Mouse (Mus musculus) hindbrain, embryonic 16.5 days (tissue): ENCODE measurements at regions not wholly inside any gene's neighbourhood (a gene's known extent, or its start where the extent isn't known, plus 50 kb on each side); places are given as distances from the start of the nearest gene placed in this dataset.

ENCODE experiments used
- ATAC-seq: fragments of 200-750 bp; cut with Nextera tagmentation; 2 replicates; pipeline ENCODE4 v1.8.0; 2017; ENCODE audit warnings: moderate TSS enrichment, moderate library complexity
- H3K27ac ChIP-seq: fragments of 300-500 bp; sonication (generic); 2 replicates; pipeline ENCODE4 v1.5.1; 2014; ENCODE audit warnings: low read depth, mild to moderate bottlenecking, control low read depth, low read length, moderate library complexity
- H3K27me3 ChIP-seq: fragments of 300-500 bp; sonication (generic); replicated peaks from 2 replicates; pipeline ENCODE4 v1.6.1; 2014; ENCODE audit warnings: low read length; ENCODE audit not compliant: control insufficient read depth, insufficient read depth
- H3K36me3 ChIP-seq: fragments of 300-500 bp; sonication (generic); 2 replicates; pipeline ENCODE4 v1.6.1; 2014; ENCODE audit warnings: mild to moderate bottlenecking, low read length, moderate library complexity, mixed read lengths; ENCODE audit not compliant: control insufficient read depth, insufficient read depth
- H3K4me1 ChIP-seq: fragments of 300-500 bp; sonication (generic); 2 replicates; pipeline ENCODE4 v1.6.1; 2014; ENCODE audit warnings: low read depth, low read length; ENCODE audit not compliant: control insufficient read depth, insufficient read depth
- H3K4me2 ChIP-seq: fragments of 300-500 bp; sonication (generic); 2 replicates; pipeline ENCODE4 v1.6.1; 2014; ENCODE audit warnings: mild to moderate bottlenecking, low read length, control low read depth, moderate library complexity
- H3K4me3 ChIP-seq: fragments of 300-500 bp; sonication (generic); 2 replicates; pipeline ENCODE4 v1.5.1; 2014; ENCODE audit warnings: mild to moderate bottlenecking, low read length, control low read depth, moderate library complexity
- H3K9ac ChIP-seq: fragments of 300-500 bp; sonication (generic); 2 replicates; pipeline ENCODE4 v1.6.1; 2014; ENCODE audit warnings: low read depth, mild to moderate bottlenecking, control low read depth, low read length, moderate library complexity
- H3K9me3 ChIP-seq: fragments of 300-500 bp; sonication (generic); 2 replicates; pipeline ENCODE4 v1.6.1; 2014; ENCODE audit warnings: mild to moderate bottlenecking, low read length, moderate library complexity; ENCODE audit not compliant: control insufficient read depth
- WGBS: fragments of 180-500 bp; shearing (Covaris S2); extraction: QIAGEN DNeasy Blood & Tissue Kit; methylation state at CpG from one replicate; pipeline ENCODE4 v1.1.7; 2014; 5-methylcytosine and 5-hydroxymethylcytosine counted together

DNA sequence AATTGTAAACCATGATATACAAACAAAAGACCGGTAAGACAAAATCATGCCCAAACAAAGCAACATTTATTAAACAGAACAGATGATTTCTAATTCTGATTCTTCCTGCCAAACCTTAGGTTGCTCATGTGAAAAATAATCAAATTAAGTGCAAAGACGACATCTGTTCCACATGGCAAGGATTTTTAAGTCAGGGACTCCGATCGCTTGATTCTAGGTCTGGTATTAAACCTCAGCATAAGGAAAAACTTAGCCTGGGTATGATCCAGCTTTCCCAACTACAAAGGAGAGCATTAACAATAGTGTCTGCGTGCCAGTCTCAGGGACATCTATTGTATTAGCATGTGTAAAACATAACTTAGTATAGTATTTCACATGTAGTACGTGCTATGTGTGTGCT is 181.8 kb upstream of the Rnpc3 start:
- peak; percentile 84 for ATAC-seq
- Histone ChIP-seq H3K9ac (no peak overlapping the region), H3K36me3 (no peaks in the 10 kb centered on the region), H3K27me3 (no peaks in the 10 kb centered on the region), H3K4me3 (no peak overlapping the region), H3K27ac (no peak overlapping the region), H3K9me3 (no peaks in the 10 kb centered on the region), H3K4me1 (no peaks in the 10 kb centered on the region), H3K4me2 (no peak overlapping the region)
- whole genome bisulfite sequencing, result 71% methylated on average over 6 of the region's 6 CpGs

DNA sequence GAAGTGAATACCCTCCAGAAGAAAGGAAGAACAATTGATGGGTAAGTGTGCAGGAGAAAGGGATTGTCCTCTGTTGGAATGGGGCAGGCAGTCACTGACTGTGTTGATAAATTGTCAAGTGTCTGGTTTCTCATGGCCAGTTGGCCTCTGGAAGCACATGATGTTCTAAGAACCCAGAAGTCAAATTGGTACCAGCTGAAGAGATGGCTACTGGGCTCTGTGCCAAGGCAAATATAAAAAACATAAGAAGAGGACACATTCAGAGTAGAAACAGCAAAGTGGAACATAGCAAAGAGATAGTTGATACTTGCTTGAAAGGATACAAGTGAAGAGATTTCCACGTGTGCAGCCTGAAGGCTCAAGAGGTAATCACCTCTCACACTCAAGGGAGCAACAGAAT is 170.9 kb upstream of the Col11a1 start:
- no peak overlapping the region for H3K4me3 ChIP-seq
- no peak overlapping the region for H3K9ac ChIP-seq
- no peaks in the 10 kb centered on the region; the same call in 1 of the 2 replicates for H3K9me3 ChIP-seq
- no peaks in the 10 kb centered on the region for H3K4me1 ChIP-seq
- no peak for ATAC-seq
- no peaks in the 10 kb centered on the region for H3K27me3 ChIP-seq
- no peak overlapping the region for H3K4me2 ChIP-seq
- no peak overlapping the region for H3K27ac ChIP-seq
- WGBS, result 73% methylated on average over 1 of the region's 1 CpGs
- no peaks in the 10 kb centered on the region for H3K36me3 ChIP-seq

DNA sequence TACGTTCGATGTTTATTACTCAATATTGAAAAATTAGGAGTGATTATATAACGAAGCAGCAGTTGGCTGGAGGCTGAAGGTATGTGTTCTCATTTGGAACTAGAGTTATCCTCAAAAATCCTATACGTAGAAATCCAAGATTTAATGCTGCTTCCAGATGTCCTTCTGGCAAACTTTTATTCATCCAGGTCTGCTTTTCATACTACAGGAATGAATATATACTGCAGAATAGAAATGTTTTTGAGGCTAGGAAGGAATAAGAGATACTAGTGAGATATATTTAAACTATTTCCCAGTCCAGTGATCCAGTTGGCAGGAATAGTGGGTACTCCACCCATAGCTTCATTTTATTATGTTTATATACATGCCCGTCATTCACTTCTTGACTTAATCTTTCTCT is 170.3 kb upstream of the Col11a1 start:
- WGBS, result 83% methylated on average over 5 of the region's 5 CpGs
- ATAC-seq, result no peak
- Histone ChIP-seq H3K27ac (no peak overlapping the region), H3K4me2 (no peak overlapping the region), H3K4me1 (no peaks in the 10 kb centered on the region), H3K9ac (no peak overlapping the region), H3K4me3 (no peak overlapping the region), H3K9me3 (no peaks in the 10 kb centered on the region; the same call in 1 of the 2 replicates), H3K27me3 (no peaks in the 10 kb centered on the region), H3K36me3 (no peaks in the 10 kb centered on the region)

DNA sequence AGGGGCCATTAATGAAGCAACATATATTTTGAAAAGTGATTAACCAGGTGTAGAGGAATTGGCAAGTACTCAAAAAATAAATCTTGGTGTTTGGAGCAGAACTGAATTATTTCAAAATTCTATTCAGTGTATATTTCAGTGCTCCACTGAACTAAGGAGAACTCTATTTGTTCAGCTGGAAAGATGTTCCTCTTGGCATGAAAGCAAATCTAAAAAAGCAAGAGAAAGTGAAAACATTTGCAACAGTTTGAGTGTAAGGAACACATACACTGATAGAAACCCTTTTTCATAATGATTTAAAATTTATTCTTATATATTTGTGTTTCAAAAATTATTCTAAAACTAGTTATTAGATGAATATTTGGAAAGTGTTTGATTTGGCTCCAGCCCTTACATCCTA is 169.9 kb upstream of the Col11a1 start:
- no peak for ATAC-seq
- Histone ChIP-seq H3K9me3 (no peaks in the 10 kb centered on the region), H3K27ac (no peak overlapping the region), H3K9ac (no peak overlapping the region), H3K27me3 (no peaks in the 10 kb centered on the region), H3K4me3 (no peak overlapping the region), H3K4me1 (no peaks in the 10 kb centered on the region), H3K4me2 (no peak overlapping the region), H3K36me3 (no peaks in the 10 kb centered on the region)

DNA sequence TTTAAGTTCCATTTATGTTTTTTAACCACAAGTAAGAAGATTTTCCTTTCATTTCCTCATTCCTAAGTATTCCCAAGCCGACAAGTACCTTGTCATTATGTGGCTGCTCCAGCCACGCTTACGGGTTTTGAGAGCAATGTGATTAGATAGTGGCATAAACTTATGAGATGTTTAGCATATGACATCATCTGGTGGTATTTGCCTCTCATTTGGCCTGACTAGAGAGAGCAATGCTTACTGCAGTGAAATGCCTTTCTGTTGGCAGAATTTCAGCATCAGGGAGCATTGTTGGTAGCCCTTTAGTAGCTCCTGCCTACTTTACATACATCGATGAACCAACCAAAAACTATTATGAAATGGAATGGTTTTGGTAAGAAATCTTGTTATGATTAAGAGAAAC is 157.1 kb upstream of the Col11a1 start:
- Histone ChIP-seq H3K4me2 (no peak overlapping the region), H3K4me1 (no peaks in the 10 kb centered on the region), H3K9ac (no peak overlapping the region), H3K36me3 (no peaks in the 10 kb centered on the region), H3K9me3 (no peaks in the 10 kb centered on the region), H3K27ac (no peak overlapping the region), H3K27me3 (no peaks in the 10 kb centered on the region), H3K4me3 (no peak overlapping the region)
- no peak for ATAC-seq
- WGBS, result 87% methylated on average over 4 of the region's 4 CpGs

DNA sequence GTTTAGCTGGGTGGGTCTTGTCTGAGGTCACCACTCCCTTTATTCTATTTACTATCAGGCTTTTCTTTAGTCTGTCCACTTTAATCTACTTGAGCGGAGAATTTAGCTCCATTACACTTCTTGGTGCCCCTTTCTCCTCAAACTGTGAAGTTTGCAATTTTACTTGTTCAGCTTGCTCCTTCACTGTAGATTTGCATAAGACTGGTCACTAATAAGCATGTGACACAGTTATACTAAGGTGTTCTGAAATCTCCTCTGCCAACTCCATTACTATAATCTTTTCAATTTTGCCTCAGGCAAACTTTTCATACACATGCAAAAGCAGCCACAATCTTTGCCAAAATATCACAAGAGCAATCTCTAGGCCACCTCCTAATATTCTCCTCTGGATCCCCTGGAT is 125.2 kb upstream of the Col11a1 start:
- no peak for ATAC-seq
- no peaks in the 10 kb centered on the region for H3K27me3 ChIP-seq
- WGBS, result 79% methylated on average over 1 of the region's 1 CpGs
- no peaks in the 10 kb centered on the region for H3K4me1 ChIP-seq
- H3K27ac ChIP-seq, result no peak overlapping the region
- H3K4me3 ChIP-seq, result no peak overlapping the region
- H3K9ac ChIP-seq, result no peak overlapping the region
- H3K4me2 ChIP-seq, result no peak overlapping the region
- H3K36me3 ChIP-seq, result no peaks in the 10 kb centered on the region
- H3K9me3 ChIP-seq, result no peaks in the 10 kb centered on the region

DNA sequence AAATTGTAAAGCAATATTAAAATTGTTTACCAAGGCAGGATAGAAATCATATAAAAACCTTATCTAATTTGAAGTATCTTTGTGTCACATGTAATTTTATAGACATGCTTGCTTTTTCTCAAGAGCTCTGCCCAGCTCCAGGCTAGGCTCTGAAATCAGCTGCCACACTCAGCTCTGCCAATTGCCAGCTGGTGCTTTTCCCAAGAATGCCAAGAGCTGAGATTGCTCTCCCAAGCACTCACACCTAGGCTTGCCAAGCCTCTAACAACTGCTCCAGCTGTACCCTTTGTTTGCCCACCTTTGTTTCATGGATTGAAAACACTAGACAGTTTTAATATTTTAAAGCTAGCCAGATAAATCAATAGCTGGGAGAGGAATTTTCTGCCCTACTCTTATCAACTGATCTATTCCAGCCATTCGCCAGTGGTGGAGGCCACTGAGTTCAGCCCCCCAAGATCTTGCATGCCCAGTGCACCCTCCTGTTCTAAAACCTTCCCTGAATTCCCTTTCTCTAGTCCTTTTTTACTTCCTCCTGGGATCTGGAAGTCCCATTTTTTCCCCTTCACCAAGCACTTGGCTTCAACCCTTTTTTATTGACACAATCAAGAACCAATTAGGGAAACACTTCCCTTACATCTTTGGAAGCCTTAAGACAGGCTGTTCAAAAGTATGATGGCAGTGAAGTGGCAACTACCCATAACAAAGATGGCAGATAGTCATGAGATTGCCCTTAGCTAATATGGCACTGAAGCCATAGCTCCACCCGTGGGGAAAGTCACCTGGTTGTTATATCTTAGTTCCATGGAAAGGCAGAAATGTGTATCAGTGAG is 110.8 kb upstream of the Col11a1 start:
- Histone ChIP-seq H3K27ac (peak overlapping the region; percentile 17; the same call in 1 of the 2 replicates), H3K9me3 (no peaks in the 10 kb centered on the region), H3K4me3 (no peak overlapping the region), H3K27me3 (no peaks in the 10 kb centered on the region), H3K4me1 (no peaks in the 10 kb centered on the region), H3K36me3 (no peaks in the 10 kb centered on the region), H3K4me2 (no peak overlapping the region), H3K9ac (no peak overlapping the region)
- ATAC-seq, result peak; percentile 82
- 84% methylated on average over 2 of the region's 2 CpGs for WGBS

DNA sequence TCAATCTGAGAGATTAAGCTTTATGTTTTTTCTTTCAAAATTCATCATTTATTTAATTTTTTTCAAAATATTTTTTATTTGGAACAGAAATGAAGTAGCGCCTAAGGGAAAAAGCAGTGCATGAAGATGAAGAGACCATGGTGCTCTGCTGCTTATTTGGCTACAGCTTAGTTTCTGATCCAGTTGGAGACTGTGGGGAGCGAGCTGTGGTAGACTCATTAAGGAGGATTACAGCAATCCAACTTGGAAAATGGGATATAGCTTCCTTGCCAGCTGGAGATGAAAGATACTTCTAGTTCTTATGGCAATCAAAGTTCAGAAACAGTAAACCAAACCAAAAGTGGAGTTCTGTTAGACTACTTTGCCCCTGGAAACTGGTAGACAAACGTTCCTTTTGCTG is 98.8 kb upstream of the Col11a1 start:
- Histone ChIP-seq H3K9me3 (no peaks in the 10 kb centered on the region), H3K9ac (no peak overlapping the region), H3K4me2 (no peak overlapping the region), H3K4me1 (no peaks in the 10 kb centered on the region), H3K4me3 (no peak overlapping the region), H3K36me3 (no peaks in the 10 kb centered on the region), H3K27ac (no peak overlapping the region), H3K27me3 (no peaks in the 10 kb centered on the region)
- WGBS, result 80% methylated on average over 3 of the region's 3 CpGs
- ATAC-seq, result no peak

DNA sequence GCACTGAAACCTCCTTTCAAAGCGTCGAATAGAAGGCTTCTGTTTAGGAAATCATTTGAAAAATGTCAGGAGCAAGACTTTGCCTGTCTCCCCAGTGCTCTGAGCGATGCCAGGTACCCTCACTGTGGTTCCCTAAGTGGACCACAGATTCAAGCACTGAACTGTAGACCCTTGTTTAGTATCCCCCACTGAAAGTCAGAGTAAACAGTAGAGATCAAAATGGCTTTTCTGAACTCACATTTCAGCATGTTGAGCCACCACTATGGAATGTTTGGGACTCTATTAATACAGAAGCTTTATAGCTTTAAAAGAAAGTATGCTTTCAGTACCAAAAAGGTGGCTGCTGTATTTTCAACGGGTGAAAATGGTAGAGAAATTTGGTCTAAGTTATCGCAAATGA is 79.8 kb upstream of the Col11a1 start:
- ATAC-seq, result no peak
- no peak overlapping the region for H3K4me3 ChIP-seq
- no peaks in the 10 kb centered on the region for H3K9me3 ChIP-seq
- no peak overlapping the region for H3K9ac ChIP-seq
- H3K4me2 ChIP-seq, result no peak overlapping the region
- no peaks in the 10 kb centered on the region for H3K4me1 ChIP-seq
- H3K36me3 ChIP-seq, result no peaks in the 10 kb centered on the region
- no peak overlapping the region for H3K27ac ChIP-seq
- H3K27me3 ChIP-seq, result no peaks in the 10 kb centered on the region
- 91% methylated on average over 5 of the region's 5 CpGs for WGBS
